Comparison of ENCODE assay signal across 9 mouse cellular contexts in genomic region chrX:159973730-159974129, GRCm38 (mm10). TPM values are rescaled to one million over a fixed set of nuclear protein-coding genes. Genes with fewer than 3 reads are reported as not detected.
DNase-seq lines count a peak whose midpoint lies in the region; ATAC-seq and TF ChIP-seq lines count a peak whose summit lies in the region.
"Had no signal": no experiment of that assay in that cellular context is flagged by ENCODE, and none has a peak within 500 bp of the region (broad histone marks: within the 10 kb centered on the region; RNA-seq: fewer than 3 reads in every experiment).

No protein-coding gene starts in this region.

- no peak for TF ChIP-seq EP300 in heart, adult 2 months (IDR thresholded peaks at IDR 0.05; ENCODE audit: insufficient read depth, low read depth, low read length)

- intact Hi-C loops in heart, adult 2 months (cut with DNase I), result no loop called here

- peak in 1 of 2 experiments; percentile 4 for DNase-seq in heart, adult 2 months
- no peak for DNase-seq in heart, adult 9 months (ENCODE audit: low spot score in 2 of 2)
- peak; percentile 58 for DNase-seq in thymus, postnatal 0 days (ENCODE audit: low spot score)
- DNase-seq in thymus, adult 2 months, result no peak
- DNase-seq in limb, embryonic 11.5 days (ENCODE audit: low spot score), result peak; percentile 26
- DNase-seq in urinary bladder, postnatal 14 days (ENCODE audit: low spot score), result no peak

- H3K9ac ChIP-seq in heart, adult 2 months (ENCODE audit: low read depth, low read length), result no peak overlapping the region
- no peak overlapping the region for H3K9ac ChIP-seq in limb, embryonic 11.5 days (ENCODE audit: low read length)
- no peak overlapping the region for H3K9ac ChIP-seq in forebrain, embryonic 15.5 days (replicated peaks)
- H3K9ac ChIP-seq: lung, embryonic 15.5 days had no signal

- no peak for TF ChIP-seq POLR2A in heart, adult 2 months (IDR thresholded peaks at IDR 0.05; ENCODE audit: insufficient read depth, low read depth, low read length)
- TF ChIP-seq POLR2A in thymus, adult 2 months (IDR thresholded peaks at IDR 0.05; ENCODE audit: control insufficient read depth, extremely low read depth, insufficient read depth, low read length, poor library complexity), result no peak
- TF ChIP-seq POLR2A in cortical plate, adult 2 months (IDR thresholded peaks at IDR 0.05; ENCODE audit: extremely low read depth, insufficient read depth, low read length), result no peak

- H3K27ac ChIP-seq in heart, adult 2 months, result no peak overlapping the region
- H3K27ac ChIP-seq in thymus, adult 2 months (ENCODE audit: control insufficient read depth, insufficient read depth, low read length), result no peak overlapping the region
- H3K27ac ChIP-seq in cortical plate, adult 2 months (ENCODE audit: insufficient read depth, low read length), result no peak overlapping the region
- H3K27ac ChIP-seq in limb, embryonic 11.5 days (replicated peaks; ENCODE audit: low read depth, low read length), result no peak overlapping the region
- H3K27ac ChIP-seq in forebrain, embryonic 15.5 days (replicated peaks), result no peak overlapping the region
- H3K27ac ChIP-seq: lung, embryonic 15.5 days had no signal

- no peaks in the 10 kb centered on the region for H3K79me2 ChIP-seq in heart, adult 2 months (replicated peaks; ENCODE audit: control insufficient read depth, insufficient read depth, low read length)

- peak; percentile 75 for TF ChIP-seq CTCF in heart, adult 2 months (IDR thresholded peaks at IDR 0.05)
- no peak for TF ChIP-seq CTCF in thymus, adult 2 months (IDR thresholded peaks at IDR 0.05; ENCODE audit: borderline replicate concordance, control insufficient read depth, extremely low read depth, insufficient read depth, low read length, poor library complexity)
- TF ChIP-seq CTCF in cortical plate, adult 2 months (IDR thresholded peaks at IDR 0.05; ENCODE audit: extremely low read depth, insufficient read depth, low read length), result peak; percentile 49

- no peaks in the 10 kb centered on the region for H3K9me3 ChIP-seq in limb, embryonic 11.5 days (ENCODE audit: control insufficient read depth, low read length)
- no peaks in the 10 kb centered on the region for H3K9me3 ChIP-seq in forebrain, embryonic 15.5 days
- H3K9me3 ChIP-seq: lung, embryonic 15.5 days had no signal

- no peak overlapping the region for H3K4me3 ChIP-seq in heart, adult 2 months
- no peak overlapping the region for H3K4me3 ChIP-seq in thymus, adult 2 months (ENCODE audit: control insufficient read depth, insufficient read depth, low read length)
- H3K4me3 ChIP-seq in cortical plate, adult 2 months (ENCODE audit: insufficient read depth, low read length), result no peak overlapping the region
- no peak overlapping the region for H3K4me3 ChIP-seq in limb, embryonic 11.5 days (ENCODE audit: low read depth, low read length)
- H3K4me3 ChIP-seq in forebrain, embryonic 15.5 days, result no peak overlapping the region
- H3K4me3 ChIP-seq: lung, embryonic 15.5 days had no signal

- no peak overlapping the region for H3K4me2 ChIP-seq in limb, embryonic 11.5 days (ENCODE audit: low read depth, severe bottlenecking)
- no peak overlapping the region for H3K4me2 ChIP-seq in forebrain, embryonic 15.5 days (replicated peaks)
- H3K4me2 ChIP-seq: lung, embryonic 15.5 days had no signal

- no peaks in the 10 kb centered on the region for H3K27me3 ChIP-seq in heart, adult 2 months (ENCODE audit: control insufficient read depth, insufficient read depth, low read length)
- H3K27me3 ChIP-seq in thymus, adult 2 months (ENCODE audit: control insufficient read depth, insufficient read depth, low read length), result no peaks in the 10 kb centered on the region
- 0 out of 2 replicates have a peak, but pooled peaks cover 5% of the 10 kb centered on the region for H3K27me3 ChIP-seq in limb, embryonic 11.5 days (ENCODE audit: control insufficient read depth, insufficient read depth, low read length)
- no peaks in the 10 kb centered on the region for H3K27me3 ChIP-seq in forebrain, embryonic 15.5 days

- no peak for ATAC-seq in limb, embryonic 11.5 days (ENCODE audit: insufficient number of reproducible peaks, low FRiP score, low TSS enrichment, low read depth)
- no peak for ATAC-seq in forebrain, embryonic 15.5 days (replicated peaks)

- WGBS in heart, adult 2 months, result 33% methylated on average over 5 of the region's 5 CpGs
- 57% methylated on average over 5 of the region's 5 CpGs for WGBS in thymus, adult 2 months
- 27% methylated on average over 5 of the region's 5 CpGs for WGBS in limb, embryonic 11.5 days
- WGBS in forebrain, embryonic 15.5 days, result 26% methylated on average over 5 of the region's 5 CpGs

- no peaks in the 10 kb centered on the region for H3K4me1 ChIP-seq in heart, adult 2 months (ENCODE audit: control insufficient read depth, insufficient read depth, low read length)
- no peaks in the 10 kb centered on the region for H3K4me1 ChIP-seq in thymus, adult 2 months (replicated peaks; ENCODE audit: control insufficient read depth, insufficient read depth, low read length)
- no peaks in the 10 kb centered on the region for H3K4me1 ChIP-seq in cortical plate, adult 2 months (ENCODE audit: control insufficient read depth, insufficient read depth, low read length)
- no peaks in the 10 kb centered on the region for H3K4me1 ChIP-seq in limb, embryonic 11.5 days (ENCODE audit: control insufficient read depth, insufficient read depth, low read length)
- no peaks in the 10 kb centered on the region for H3K4me1 ChIP-seq in forebrain, embryonic 15.5 days
- H3K4me1 ChIP-seq: lung, embryonic 15.5 days had no signal

- H3K36me3 ChIP-seq in heart, adult 2 months (ENCODE audit: control insufficient read depth, insufficient read depth, low read length), result no peaks in the 10 kb centered on the region
- H3K36me3 ChIP-seq in thymus, adult 2 months (ENCODE audit: control insufficient read depth, insufficient read depth, low read length), result peaks cover 8% of the 10 kb centered on the region; the same call in 1 of the 2 replicates
- no peaks in the 10 kb centered on the region for H3K36me3 ChIP-seq in limb, embryonic 11.5 days (ENCODE audit: control insufficient read depth, insufficient read depth, low read length)
- no peaks in the 10 kb centered on the region for H3K36me3 ChIP-seq in forebrain, embryonic 15.5 days
- H3K36me3 ChIP-seq: lung, embryonic 15.5 days had no signal

RNA-seq across cellular contexts. Expression of gene Map3k15, which starts 14.5 kb away (rescaled TPM):
- total RNA-seq in heart, adult 2 months (2021), result under 1 TPM; 0.43 to 0.70 TPM
- polyA plus RNA-seq in heart, adult 2 months (2012; rRNA removed), result 0.29 and 0.56 TPM in 2 replicates
- polyA plus RNA-seq in thymus, postnatal 0 days (2015; fragmentation: Nextera tagmentation; extraction: Ambion mirVana), result 0.34 and 0.50 TPM in 2 replicates
- 1.4 and 1.5 TPM in 2 replicates for polyA plus RNA-seq in thymus, adult 2 months (2012; rRNA removed)
- 1.2 TPM in 2 replicates for polyA plus RNA-seq in cortical plate, adult 2 months (2012; rRNA removed)
- 0.14 and 0.17 TPM in 2 replicates for polyA plus RNA-seq in limb, embryonic 11.5 days (2014; fragmentation: Nextera tagmentation; extraction: Ambion mirVana)
- polyA plus RNA-seq in forebrain, embryonic 15.5 days (2015; fragmentation: Nextera tagmentation; extraction: Ambion mirVana), result 0.13 and 0.15 TPM in 2 replicates

Comparison
In these comparisons a context has a peak if more than half of its experiments do, and no peak if none do; other contexts are left out.
1. DNase-seq: peak in thymus, postnatal 0 days (single experiment) and limb, embryonic 11.5 days (single experiment); none in heart, adult 9 months (0 of 2), thymus, adult 2 months (single experiment) and urinary bladder, postnatal 14 days (single experiment).